Mouse (Mus musculus): ENCODE results near the gene Cblb. TPM values are rescaled to one million over a fixed set of nuclear protein-coding genes. Genes with fewer than 3 reads are reported as not detected.

The Cblb gene
- polyA plus RNA-seq, 1 experiment from 2014 or later: 14.5 TPM

- Histone ChIP-seq H3K27ac (no peak overlapping the region), H3K4me2 (no peak overlapping the region), H3K4me1 (peaks cover 21% of the 10 kb centered on the region), H3K9me3 (no peaks in the 10 kb centered on the region), H3K9ac (no peak overlapping the region), H3K4me3 (no peak overlapping the region), H3K36me3 (replicated peaks) (no peaks in the 10 kb centered on the region), H3K27me3 (replicated peaks) (no peaks in the 10 kb centered on the region)
- no peak for ATAC-seq (replicated peaks)
- WGBS: 68% methylated on average over 4 of the region's 4 CpGs
Measured at GRCm38 (mm10) chr16:52061015-52061481, 30.0 kb downstream of the Cblb start.

- Histone ChIP-seq H3K4me2 (no peak overlapping the region), H3K4me1 (peaks cover 11% of the 10 kb centered on the region; the same call in 1 of the 2 replicates), H3K9ac (no peak overlapping the region), H3K27ac (no peak overlapping the region), H3K27me3 (replicated peaks) (no peaks in the 10 kb centered on the region), H3K4me3 (no peak overlapping the region), H3K36me3 (replicated peaks) (no peaks in the 10 kb centered on the region), H3K9me3 (no peaks in the 10 kb centered on the region)
- ATAC-seq (replicated peaks): peak; percentile 51
- 70% methylated on average over 12 of the region's 12 CpGs for WGBS
Measured at GRCm38 (mm10) chr16:52064309-52065105, 33.5 kb downstream of the Cblb start.

GRCm38 (mm10) chr16:52067632-52068516 is 36.8 kb downstream of the Cblb start:
- WGBS: 89% methylated on average over 10 of the region's 10 CpGs
- Histone ChIP-seq H3K27me3 (replicated peaks) (no peaks in the 10 kb centered on the region), H3K9ac (no peak overlapping the region), H3K9me3 (no peaks in the 10 kb centered on the region), H3K4me1 (peaks cover 4% of the 10 kb centered on the region; the same call in 1 of the 2 replicates), H3K27ac (no peak overlapping the region), H3K36me3 (replicated peaks) (no peaks in the 10 kb centered on the region), H3K4me2 (no peak overlapping the region), H3K4me3 (no peak overlapping the region)
- ATAC-seq (replicated peaks): no peak

- no peak overlapping the region for H3K4me2 ChIP-seq
- no peaks in the 10 kb centered on the region for H3K36me3 ChIP-seq (replicated peaks)
- no peak overlapping the region for H3K27ac ChIP-seq
- ATAC-seq (replicated peaks): no peak
- 90% methylated on average over 3 of the region's 3 CpGs for WGBS
- H3K9me3 ChIP-seq: no peaks in the 10 kb centered on the region
- H3K4me1 ChIP-seq: peaks cover 4% of the 10 kb centered on the region; the same call in 1 of the 2 replicates
- H3K4me3 ChIP-seq: no peak overlapping the region
- no peaks in the 10 kb centered on the region for H3K27me3 ChIP-seq (replicated peaks)
- no peak overlapping the region for H3K9ac ChIP-seq
Measured at GRCm38 (mm10) chr16:52068517-52068874, 37.5 kb downstream of the Cblb start.

GRCm38 (mm10) chr16:52069648-52070047 is 38.6 kb downstream of the Cblb start:
- Histone ChIP-seq H3K9me3 (no peaks in the 10 kb centered on the region), H3K4me2 (no peak overlapping the region), H3K27me3 (replicated peaks) (no peaks in the 10 kb centered on the region), H3K9ac (no peak overlapping the region), H3K36me3 (replicated peaks) (no peaks in the 10 kb centered on the region), H3K27ac (no peak overlapping the region), H3K4me1 (peaks cover 4% of the 10 kb centered on the region; the same call in 1 of the 2 replicates), H3K4me3 (no peak overlapping the region)
- WGBS: 93% methylated on average over 6 of the region's 6 CpGs
- ATAC-seq (replicated peaks): no peak

GRCm38 (mm10) chr16:52070128-52070527 is 39.1 kb downstream of the Cblb start:
- Histone ChIP-seq H3K4me3 (no peak overlapping the region), H3K9ac (no peak overlapping the region), H3K27me3 (replicated peaks) (no peaks in the 10 kb centered on the region), H3K9me3 (no peaks in the 10 kb centered on the region), H3K36me3 (replicated peaks) (no peaks in the 10 kb centered on the region), H3K27ac (no peak overlapping the region), H3K4me2 (no peak overlapping the region), H3K4me1 (peaks cover 4% of the 10 kb centered on the region; the same call in 1 of the 2 replicates)
- 91% methylated on average over 5 of the region's 5 CpGs for WGBS
- ATAC-seq (replicated peaks): peak; percentile 53; the same call in 1 of the 2 replicates

GRCm38 (mm10) chr16:52071290-52071689 is 40.3 kb downstream of the Cblb start:
- 81% methylated on average over 2 of the region's 2 CpGs for WGBS
- Histone ChIP-seq H3K4me1 (peaks cover 4% of the 10 kb centered on the region; the same call in 1 of the 2 replicates), H3K27ac (0 out of 2 replicates have a peak overlapping the region, but pooled peaks have one; percentile 3), H3K4me2 (no peak overlapping the region), H3K27me3 (replicated peaks) (no peaks in the 10 kb centered on the region), H3K9ac (no peak overlapping the region), H3K4me3 (no peak overlapping the region), H3K9me3 (no peaks in the 10 kb centered on the region), H3K36me3 (replicated peaks) (no peaks in the 10 kb centered on the region)
- no peak for ATAC-seq (replicated peaks)

GRCm38 (mm10) chr16:52071766-52072209 is 40.8 kb downstream of the Cblb start:
- Histone ChIP-seq H3K9me3 (no peaks in the 10 kb centered on the region), H3K9ac (no peak overlapping the region), H3K36me3 (replicated peaks) (no peaks in the 10 kb centered on the region), H3K27ac (0 out of 2 replicates have a peak overlapping the region, but pooled peaks have one; percentile 3), H3K4me3 (no peak overlapping the region), H3K4me1 (peaks cover 8% of the 10 kb centered on the region; the same call in 1 of the 2 replicates), H3K4me2 (no peak overlapping the region), H3K27me3 (replicated peaks) (no peaks in the 10 kb centered on the region)
- no peak for ATAC-seq (replicated peaks)
- 67% methylated on average over 6 of the region's 6 CpGs for WGBS

GRCm38 (mm10) chr16:52076652-52077051 is 45.6 kb downstream of the Cblb start:
- no peak for ATAC-seq (replicated peaks)
- H3K4me1 ChIP-seq: peaks cover 9% of the 10 kb centered on the region; the same call in 1 of the 2 replicates
- H3K9ac ChIP-seq: no peak overlapping the region
- no peak overlapping the region for H3K4me3 ChIP-seq
- H3K27ac ChIP-seq: peak overlapping the region; percentile 55
- no peak overlapping the region for H3K4me2 ChIP-seq
- H3K27me3 ChIP-seq (replicated peaks): no peaks in the 10 kb centered on the region
- H3K9me3 ChIP-seq: no peaks in the 10 kb centered on the region
- WGBS: 68% methylated on average over 7 of the region's 7 CpGs
- no peaks in the 10 kb centered on the region for H3K36me3 ChIP-seq (replicated peaks)

GRCm38 (mm10) chr16:52077901-52078300 is 46.9 kb downstream of the Cblb start:
- H3K9ac ChIP-seq: no peak overlapping the region
- H3K4me3 ChIP-seq: no peak overlapping the region
- 65% methylated on average over 4 of the region's 4 CpGs for WGBS
- H3K27me3 ChIP-seq (replicated peaks): no peaks in the 10 kb centered on the region
- H3K4me1 ChIP-seq: peaks cover 9% of the 10 kb centered on the region; the same call in 1 of the 2 replicates
- ATAC-seq (replicated peaks): no peak
- H3K9me3 ChIP-seq: no peaks in the 10 kb centered on the region
- no peak overlapping the region for H3K27ac ChIP-seq
- H3K36me3 ChIP-seq (replicated peaks): no peaks in the 10 kb centered on the region
- no peak overlapping the region for H3K4me2 ChIP-seq

GRCm38 (mm10) chr16:52078758-52079474 is 47.9 kb downstream of the Cblb start:
- 87% methylated on average over 9 of the region's 9 CpGs for WGBS
- peaks cover 9% of the 10 kb centered on the region; the same call in 1 of the 2 replicates for H3K4me1 ChIP-seq
- no peak overlapping the region for H3K4me2 ChIP-seq
- no peaks in the 10 kb centered on the region for H3K9me3 ChIP-seq
- H3K36me3 ChIP-seq (replicated peaks): no peaks in the 10 kb centered on the region
- no peak overlapping the region for H3K9ac ChIP-seq
- no peak overlapping the region for H3K27ac ChIP-seq
- H3K27me3 ChIP-seq (replicated peaks): no peaks in the 10 kb centered on the region
- ATAC-seq (replicated peaks): no peak
- no peak overlapping the region for H3K4me3 ChIP-seq

Measured in midbrain, embryonic 15.5 days (tissue).